Mouse (Mus musculus): ENCODE measurements around the gene 1810043G02Rik.
A peak's percentile ranks its signal among the peaks of the same experiment; 100 is the strongest.

Gene 1810043G02Rik

DNA sequence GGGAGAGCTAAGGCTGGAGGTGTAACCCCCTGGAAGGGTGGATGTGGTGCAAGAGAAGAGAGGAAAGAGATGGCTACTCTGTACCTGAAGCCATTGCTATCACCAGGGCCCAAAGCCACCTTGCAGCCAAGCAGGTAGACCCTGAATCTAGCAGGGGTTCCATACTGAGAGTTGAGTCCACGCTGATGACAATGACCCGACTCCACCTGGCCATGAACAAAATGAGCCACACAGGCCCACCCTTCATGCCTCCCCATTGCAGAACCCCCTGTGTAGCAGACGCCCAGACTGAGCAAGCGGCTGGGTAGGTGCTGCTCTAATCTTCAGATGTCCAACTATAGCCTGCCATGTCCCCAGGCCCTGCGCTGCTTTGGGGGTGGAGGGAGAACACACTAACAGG, 7.5 kb downstream of the 1810043G02Rik start:
- no peak for TF ChIP-seq GATA4 (IDR thresholded peaks at IDR 0.05; ENCODE audit: insufficient replicate concordance, low read length)

GRCm38 (mm10) chr10:77995639-77996038, 17.3 kb downstream of the 1810043G02Rik start:
- TF ChIP-seq GATA4 (IDR thresholded peaks at IDR 0.05; ENCODE audit: insufficient replicate concordance, low read length): no peak

GRCm38 (mm10) chr10:78000200-78000599, 21.9 kb downstream of the 1810043G02Rik start:
- TF ChIP-seq GATA4 (IDR thresholded peaks at IDR 0.05; ENCODE audit: insufficient replicate concordance, low read length): no peak

DNA sequence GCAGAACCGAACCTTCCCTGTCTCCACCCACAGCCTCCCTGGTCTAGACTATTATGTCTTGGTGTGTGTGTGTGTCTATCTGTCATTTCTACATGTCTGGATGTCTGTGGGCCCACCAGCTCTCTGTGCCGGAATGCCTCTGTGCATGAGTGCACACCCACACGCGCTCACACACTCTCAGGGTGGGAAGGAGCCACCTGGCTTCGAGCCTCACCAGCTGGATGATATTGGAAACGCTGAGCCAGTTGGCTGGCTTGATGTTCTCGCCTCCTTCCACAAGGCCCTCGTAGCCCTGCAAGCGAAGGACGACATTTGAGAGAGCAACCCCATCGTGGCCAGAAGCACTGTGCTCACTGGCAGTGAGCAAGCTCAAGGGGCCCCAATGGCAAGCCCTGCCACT, 23.5 kb downstream of the 1810043G02Rik start:
- TF ChIP-seq GATA4 (IDR thresholded peaks at IDR 0.05; ENCODE audit: insufficient replicate concordance, low read length): no peak

- TF ChIP-seq GATA4 (IDR thresholded peaks at IDR 0.05; ENCODE audit: insufficient replicate concordance, low read length): no peak
These were observed 24.0 kb downstream of the 1810043G02Rik start for GRCm38 (mm10) chr10:78002316-78002715.

DNA sequence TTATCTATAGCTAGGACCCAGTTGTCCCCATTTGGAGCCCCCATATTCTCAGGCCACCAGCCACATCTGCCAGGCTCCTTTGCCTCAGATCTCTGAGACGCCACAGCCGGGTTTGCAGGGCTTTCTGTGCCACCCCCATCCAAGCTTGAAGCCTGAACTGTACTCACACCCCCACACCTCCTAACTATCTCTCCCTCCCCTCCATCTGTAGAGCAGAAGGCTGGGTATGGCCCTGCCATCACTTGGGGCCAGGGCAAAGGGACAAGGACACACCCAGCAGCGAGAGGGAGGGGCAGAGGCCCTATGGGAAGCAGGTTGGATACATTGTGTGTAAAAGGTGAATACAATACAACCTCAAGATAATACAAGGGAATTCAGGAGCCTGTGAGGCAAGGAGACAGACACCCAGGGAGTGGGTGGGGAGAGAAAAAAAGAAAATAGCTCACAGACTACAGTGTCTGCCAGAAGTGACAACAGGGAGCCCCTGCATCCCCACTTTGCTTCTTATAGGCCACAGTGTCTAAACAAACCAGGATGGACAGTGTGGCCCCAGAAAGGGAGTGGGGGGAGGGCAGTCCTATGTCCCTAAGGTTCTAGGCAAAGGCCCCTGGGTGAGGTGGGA, 26.3 kb downstream of the 1810043G02Rik start:
- no peak for TF ChIP-seq GATA4 (IDR thresholded peaks at IDR 0.05; ENCODE audit: insufficient replicate concordance, low read length)

GRCm38 (mm10) chr10:78005791-78006438, 27.6 kb downstream of the 1810043G02Rik start:
- no peak for TF ChIP-seq GATA4 (IDR thresholded peaks at IDR 0.05; ENCODE audit: insufficient replicate concordance, low read length)

DNA sequence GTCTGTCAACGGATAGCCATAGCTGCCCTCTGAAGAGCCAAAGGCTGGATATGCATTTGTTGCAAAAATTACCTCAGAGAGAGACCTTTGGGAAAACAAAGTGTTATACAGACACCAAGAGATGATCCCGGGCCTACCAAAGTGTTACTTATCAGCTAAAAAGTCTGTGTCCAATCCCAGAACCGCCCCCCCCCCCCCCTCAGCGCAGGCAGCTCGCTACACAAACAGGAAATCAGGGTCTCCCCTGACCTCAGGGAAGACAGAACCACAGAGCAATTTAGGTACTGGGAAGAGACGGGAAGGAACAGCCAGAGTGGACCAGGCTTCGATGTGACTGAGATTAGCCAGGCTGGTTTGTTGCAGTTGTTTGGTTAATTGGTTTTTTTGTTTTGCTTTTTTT, 28.9 kb downstream of the 1810043G02Rik start:
- TF ChIP-seq GATA4 (IDR thresholded peaks at IDR 0.05; ENCODE audit: insufficient replicate concordance, low read length): no peak

DNA sequence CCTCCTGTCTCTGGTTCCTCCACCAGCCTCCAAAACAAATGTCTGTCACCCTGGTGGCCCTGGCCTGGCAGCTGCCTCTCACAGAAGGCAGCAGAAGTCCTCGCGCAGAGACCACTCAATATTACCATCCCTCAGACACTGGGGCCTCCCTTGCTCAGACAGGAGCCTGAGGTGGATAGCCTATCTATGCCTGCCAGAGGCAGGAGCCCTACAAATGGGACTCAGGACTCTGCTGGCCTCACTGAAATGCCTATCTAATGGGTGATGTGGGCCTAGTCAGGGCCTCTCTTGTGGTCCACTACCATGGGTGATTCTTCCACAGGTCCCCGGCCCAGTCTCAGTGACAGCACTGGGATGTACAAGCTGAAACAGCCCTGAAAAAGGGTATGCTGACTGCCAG, 29.8 kb downstream of the 1810043G02Rik start:
- no peak for TF ChIP-seq GATA4 (IDR thresholded peaks at IDR 0.05; ENCODE audit: insufficient replicate concordance, low read length)

- peak; percentile 10; the same call in 1 of the 2 replicates for TF ChIP-seq GATA4 (IDR thresholded peaks at IDR 0.05; ENCODE audit: insufficient replicate concordance, low read length)
These were observed 31.0 kb downstream of the 1810043G02Rik start for GRCm38 (mm10) chr10:78009184-78009944.

GRCm38 (mm10) chr10:78009945-78010293, 31.6 kb downstream of the 1810043G02Rik start, which contains the start of gene Pfkl:
Gene Pfkl (minus strand): TSS chr10:78010083.
- no peak for TF ChIP-seq GATA4 (IDR thresholded peaks at IDR 0.05; ENCODE audit: insufficient replicate concordance, low read length)

DNA sequence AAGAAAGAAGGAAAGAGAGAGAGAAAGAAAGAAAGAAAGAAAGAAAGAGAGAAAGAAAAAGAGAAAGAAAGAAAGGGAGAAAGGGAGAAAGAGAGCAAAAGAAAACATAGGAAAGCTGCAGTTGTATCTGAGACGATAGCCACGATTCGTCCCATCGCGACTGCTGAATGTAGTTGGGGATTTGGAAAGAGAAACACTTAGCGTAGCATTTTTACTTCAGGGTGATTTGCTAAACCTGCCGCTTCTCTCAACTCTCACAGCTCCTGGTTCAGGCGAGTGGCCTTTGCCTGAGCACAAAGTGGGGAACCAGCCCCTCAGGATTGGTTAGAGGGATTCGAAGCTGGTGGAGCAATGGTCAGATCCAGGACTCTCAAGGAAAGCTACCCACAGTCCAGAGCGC, 32.0 kb downstream of the 1810043G02Rik start:
- TF ChIP-seq GATA4 (IDR thresholded peaks at IDR 0.05; ENCODE audit: insufficient replicate concordance, low read length): no peak

- TF ChIP-seq GATA4 (IDR thresholded peaks at IDR 0.05; ENCODE audit: insufficient replicate concordance, low read length): no peak
These were observed 34.6 kb downstream of the 1810043G02Rik start for GRCm38 (mm10) chr10:78012661-78013495.

- no peak for TF ChIP-seq GATA4 (IDR thresholded peaks at IDR 0.05; ENCODE audit: insufficient replicate concordance, low read length)
These were observed 37.2 kb downstream of the 1810043G02Rik start for GRCm38 (mm10) chr10:78015489-78015888.

- TF ChIP-seq GATA4 (IDR thresholded peaks at IDR 0.05; ENCODE audit: insufficient replicate concordance, low read length): no peak
These were observed 38.0 kb downstream of the 1810043G02Rik start for GRCm38 (mm10) chr10:78016366-78016765.
